Mouse (Mus musculus): ENCODE measurements at regions not wholly inside any gene's neighbourhood (a gene's known extent, or its start where the extent isn't known, plus 50 kb on each side); places are given as distances from the start of the nearest gene placed in this dataset.

GRCm38 (mm10) chr8:31518903-31519302 lies 1909.6 kb upstream of the 5930422O12Rik start:
- no peak overlapping the region for H3K4me2 ChIP-seq (ENCODE audit: low read length)
- 57% methylated on average over 1 of the region's 1 CpGs for WGBS
- H3K9ac ChIP-seq (replicated peaks; ENCODE audit: low read length), result no peak overlapping the region
- H3K27ac ChIP-seq (replicated peaks; ENCODE audit: low read depth, low read length), result no peak overlapping the region
- DNase-seq, result peak; percentile 16
- no peak for ATAC-seq (ENCODE audit: low FRiP score, low TSS enrichment)
- H3K27me3 ChIP-seq (ENCODE audit: control insufficient read depth, insufficient read depth, low read length), result no peaks in the 10 kb centered on the region
- no peaks in the 10 kb centered on the region for H3K9me3 ChIP-seq (ENCODE audit: control insufficient read depth, low read length)
- H3K36me3 ChIP-seq (ENCODE audit: control insufficient read depth, insufficient read depth, low read length), result no peaks in the 10 kb centered on the region
- no peak overlapping the region for H3K4me3 ChIP-seq (replicated peaks; ENCODE audit: low read depth, low read length)
- no peaks in the 10 kb centered on the region for H3K4me1 ChIP-seq (ENCODE audit: control insufficient read depth, insufficient read depth, low read length)

GRCm38 (mm10) chr8:31520991-31521448 lies 1907.5 kb upstream of the 5930422O12Rik start:
- no peaks in the 10 kb centered on the region for H3K4me1 ChIP-seq (ENCODE audit: control insufficient read depth, insufficient read depth, low read length)
- no peak overlapping the region for H3K4me3 ChIP-seq (replicated peaks; ENCODE audit: low read depth, low read length)
- no peaks in the 10 kb centered on the region for H3K27me3 ChIP-seq (ENCODE audit: control insufficient read depth, insufficient read depth, low read length)
- no peak overlapping the region for H3K4me2 ChIP-seq (ENCODE audit: low read length)
- 63% methylated on average over 2 of the region's 2 CpGs for WGBS
- H3K27ac ChIP-seq (replicated peaks; ENCODE audit: low read depth, low read length), result no peak overlapping the region
- H3K36me3 ChIP-seq (ENCODE audit: control insufficient read depth, insufficient read depth, low read length), result no peaks in the 10 kb centered on the region
- no peak overlapping the region for H3K9ac ChIP-seq (replicated peaks; ENCODE audit: low read length)
- ATAC-seq (ENCODE audit: low FRiP score, low TSS enrichment), result no peak
- no peaks in the 10 kb centered on the region for H3K9me3 ChIP-seq (ENCODE audit: control insufficient read depth, low read length)
- no peak for DNase-seq

GRCm38 (mm10) chr8:31525071-31525470 lies 1903.4 kb upstream of the 5930422O12Rik start:
- no peaks in the 10 kb centered on the region for H3K36me3 ChIP-seq (ENCODE audit: control insufficient read depth, insufficient read depth, low read length)
- no peak for ATAC-seq (ENCODE audit: low FRiP score, low TSS enrichment)
- no peak for DNase-seq
- no peaks in the 10 kb centered on the region for H3K27me3 ChIP-seq (ENCODE audit: control insufficient read depth, insufficient read depth, low read length)
- H3K9me3 ChIP-seq (ENCODE audit: control insufficient read depth, low read length), result no peaks in the 10 kb centered on the region
- no peaks in the 10 kb centered on the region for H3K4me1 ChIP-seq (ENCODE audit: control insufficient read depth, insufficient read depth, low read length)
- H3K9ac ChIP-seq (replicated peaks; ENCODE audit: low read length), result no peak overlapping the region
- WGBS, result 82% methylated on average over 5 of the region's 5 CpGs
- H3K4me2 ChIP-seq (ENCODE audit: low read length), result no peak overlapping the region
- H3K27ac ChIP-seq (replicated peaks; ENCODE audit: low read depth, low read length), result no peak overlapping the region
- H3K4me3 ChIP-seq (replicated peaks; ENCODE audit: low read depth, low read length), result no peak overlapping the region

GRCm38 (mm10) chr8:31539251-31539650 lies 1889.3 kb upstream of the 5930422O12Rik start:
- WGBS, result 93% methylated on average over 3 of the region's 3 CpGs

GRCm38 (mm10) chr8:31541646-31542045 lies 1886.9 kb upstream of the 5930422O12Rik start:
- ATAC-seq (ENCODE audit: low FRiP score, low TSS enrichment) (no peak), DNase-seq (no peak)
- Histone ChIP-seq H3K36me3 (ENCODE audit: control insufficient read depth, insufficient read depth, low read length) (no peaks in the 10 kb centered on the region), H3K9ac (replicated peaks; ENCODE audit: low read length) (no peak overlapping the region), H3K4me3 (replicated peaks; ENCODE audit: low read depth, low read length) (no peak overlapping the region), H3K4me2 (ENCODE audit: low read length) (no peak overlapping the region), H3K27ac (replicated peaks; ENCODE audit: low read depth, low read length) (no peak overlapping the region), H3K9me3 (ENCODE audit: control insufficient read depth, low read length) (no peaks in the 10 kb centered on the region), H3K27me3 (ENCODE audit: control insufficient read depth, insufficient read depth, low read length) (no peaks in the 10 kb centered on the region), H3K4me1 (ENCODE audit: control insufficient read depth, insufficient read depth, low read length) (no peaks in the 10 kb centered on the region)
- WGBS, result 57% methylated on average over 4 of the region's 4 CpGs

More at GRCm38 (mm10) chr8:31539251-31539650, 1889.3 kb upstream of the 5930422O12Rik start:
- no peaks in the 10 kb centered on the region for H3K4me1 ChIP-seq (ENCODE audit: control insufficient read depth, insufficient read depth, low read length)
- H3K9me3 ChIP-seq (ENCODE audit: control insufficient read depth, low read length), result no peaks in the 10 kb centered on the region
- no peaks in the 10 kb centered on the region for H3K36me3 ChIP-seq (ENCODE audit: control insufficient read depth, insufficient read depth, low read length)
- H3K4me2 ChIP-seq (ENCODE audit: low read length), result no peak overlapping the region
- DNase-seq, result no peak
- H3K27ac ChIP-seq (replicated peaks; ENCODE audit: low read depth, low read length), result no peak overlapping the region
- no peak overlapping the region for H3K4me3 ChIP-seq (replicated peaks; ENCODE audit: low read depth, low read length)
- H3K9ac ChIP-seq (replicated peaks; ENCODE audit: low read length), result no peak overlapping the region
- ATAC-seq (ENCODE audit: low FRiP score, low TSS enrichment), result no peak
- no peaks in the 10 kb centered on the region for H3K27me3 ChIP-seq (ENCODE audit: control insufficient read depth, insufficient read depth, low read length)

GRCm38 (mm10) chr8:31574136-31574535 lies 1854.4 kb upstream of the 5930422O12Rik start:
- Histone ChIP-seq H3K4me3 (replicated peaks; ENCODE audit: low read depth, low read length) (no peak overlapping the region), H3K4me2 (ENCODE audit: low read length) (no peak overlapping the region), H3K4me1 (ENCODE audit: control insufficient read depth, insufficient read depth, low read length) (no peaks in the 10 kb centered on the region), H3K9ac (replicated peaks; ENCODE audit: low read length) (no peak overlapping the region), H3K36me3 (ENCODE audit: control insufficient read depth, insufficient read depth, low read length) (no peaks in the 10 kb centered on the region), H3K27ac (replicated peaks; ENCODE audit: low read depth, low read length) (no peak overlapping the region), H3K27me3 (ENCODE audit: control insufficient read depth, insufficient read depth, low read length) (no peaks in the 10 kb centered on the region), H3K9me3 (ENCODE audit: control insufficient read depth, low read length) (no peaks in the 10 kb centered on the region)
- ATAC-seq (ENCODE audit: low FRiP score, low TSS enrichment) (0 out of 2 replicates have a peak, but pooled peaks have one; percentile 14), DNase-seq (no peak)

GRCm38 (mm10) chr8:31576129-31576528 lies 1852.4 kb upstream of the 5930422O12Rik start:
- no peak overlapping the region for H3K27ac ChIP-seq (replicated peaks; ENCODE audit: low read depth, low read length)
- 79% methylated on average over 2 of the region's 2 CpGs for WGBS
- no peaks in the 10 kb centered on the region for H3K4me1 ChIP-seq (ENCODE audit: control insufficient read depth, insufficient read depth, low read length)
- H3K9me3 ChIP-seq (ENCODE audit: control insufficient read depth, low read length), result no peaks in the 10 kb centered on the region
- H3K4me2 ChIP-seq (ENCODE audit: low read length), result no peak overlapping the region
- ATAC-seq (ENCODE audit: low FRiP score, low TSS enrichment) (no peak), DNase-seq (no peak)
- no peaks in the 10 kb centered on the region for H3K27me3 ChIP-seq (ENCODE audit: control insufficient read depth, insufficient read depth, low read length)
- no peak overlapping the region for H3K9ac ChIP-seq (replicated peaks; ENCODE audit: low read length)
- no peaks in the 10 kb centered on the region for H3K36me3 ChIP-seq (ENCODE audit: control insufficient read depth, insufficient read depth, low read length)
- H3K4me3 ChIP-seq (replicated peaks; ENCODE audit: low read depth, low read length), result no peak overlapping the region

- no peak for ATAC-seq (ENCODE audit: low FRiP score, low TSS enrichment)
- no peaks in the 10 kb centered on the region for H3K4me1 ChIP-seq (ENCODE audit: control insufficient read depth, insufficient read depth, low read length)
- no peaks in the 10 kb centered on the region for H3K36me3 ChIP-seq (ENCODE audit: control insufficient read depth, insufficient read depth, low read length)
- no peak overlapping the region for H3K27ac ChIP-seq (replicated peaks; ENCODE audit: low read depth, low read length)
- no peak for DNase-seq
- H3K4me2 ChIP-seq (ENCODE audit: low read length), result no peak overlapping the region
- H3K27me3 ChIP-seq (ENCODE audit: control insufficient read depth, insufficient read depth, low read length), result no peaks in the 10 kb centered on the region
- H3K9ac ChIP-seq (replicated peaks; ENCODE audit: low read length), result no peak overlapping the region
- H3K9me3 ChIP-seq (ENCODE audit: control insufficient read depth, low read length), result peaks cover 5% of the 10 kb centered on the region; the same call in 1 of the 2 replicates
- 95% methylated on average over 1 of the region's 1 CpGs for WGBS
- H3K4me3 ChIP-seq (replicated peaks; ENCODE audit: low read depth, low read length), result no peak overlapping the region
Observed at GRCm38 (mm10) chr8:31584661-31585060, 1843.8 kb upstream of the 5930422O12Rik start.

- Histone ChIP-seq H3K4me3 (replicated peaks; ENCODE audit: low read depth, low read length) (no peak overlapping the region), H3K27ac (replicated peaks; ENCODE audit: low read depth, low read length) (no peak overlapping the region), H3K9me3 (ENCODE audit: control insufficient read depth, low read length) (no peaks in the 10 kb centered on the region), H3K9ac (replicated peaks; ENCODE audit: low read length) (no peak overlapping the region), H3K4me2 (ENCODE audit: low read length) (no peak overlapping the region), H3K27me3 (ENCODE audit: control insufficient read depth, insufficient read depth, low read length) (no peaks in the 10 kb centered on the region), H3K4me1 (ENCODE audit: control insufficient read depth, insufficient read depth, low read length) (no peaks in the 10 kb centered on the region), H3K36me3 (ENCODE audit: control insufficient read depth, insufficient read depth, low read length) (no peaks in the 10 kb centered on the region)
- 90% methylated on average over 5 of the region's 5 CpGs for WGBS
- DNase-seq, result no peak
- no peak for ATAC-seq (ENCODE audit: low FRiP score, low TSS enrichment)
Observed at GRCm38 (mm10) chr8:31599536-31599935, 1829.0 kb upstream of the 5930422O12Rik start.

Measured in midbrain, embryonic 14.5 days (tissue).